Mouse (Mus musculus) c-Kit-positive CD71-negative TER-119-negative erythroid progenitor cells, embryonic 14.5 days (primary cell): ENCODE data around the gene Adap1.
A peak's percentile ranks its signal among the peaks of the same experiment; 100 is the strongest.

ENCODE experiments used
- DNase-seq: peaks from one replicate; pipeline ENCODE4 v3.0.0-alpha.2; 2013; ENCODE audit warnings: low read depth

Adap1 gene

DNA sequence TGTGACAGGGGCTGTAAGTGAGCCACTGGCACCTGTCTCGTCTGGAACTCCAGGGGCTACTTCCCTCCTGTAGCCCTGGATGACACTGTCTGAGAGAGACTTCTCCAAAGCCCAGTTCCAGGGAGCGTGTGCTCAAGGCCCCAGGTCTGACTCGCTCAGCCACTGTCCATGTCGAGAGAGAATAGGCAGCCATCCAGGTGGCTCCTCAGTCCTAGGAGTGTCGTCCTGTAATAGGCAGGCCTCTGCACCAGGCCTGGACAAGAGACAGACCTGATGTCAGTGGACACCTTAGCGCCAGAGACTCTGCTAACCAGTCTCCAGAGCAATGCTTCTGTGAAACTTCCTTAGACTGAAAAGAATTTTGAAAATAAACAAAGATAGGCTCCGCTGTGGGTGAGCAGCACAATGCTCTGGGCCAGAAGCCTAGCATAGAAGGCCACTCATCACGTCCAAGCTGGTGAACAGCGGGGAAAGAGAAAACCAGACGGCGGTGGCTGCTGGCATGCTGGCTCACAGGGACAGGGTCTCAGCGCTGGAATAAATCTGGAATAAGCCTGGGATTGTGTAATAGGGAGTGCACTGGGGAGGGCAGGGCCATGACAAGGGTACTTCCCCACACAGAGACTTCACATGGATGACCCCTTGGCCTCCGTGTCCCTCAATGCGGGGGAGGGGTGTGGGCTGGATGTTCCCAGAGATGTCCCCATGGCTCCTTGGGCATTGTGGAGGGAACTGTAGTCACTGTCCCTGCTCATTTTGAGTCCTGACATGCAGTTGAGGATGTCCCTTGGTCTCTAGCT, 39.1 kb downstream of the Adap1 start:
- no peak for DNase-seq

- no peak for DNase-seq
Observed at GRCm38 (mm10) chr5:139285383-139286067, 39.9 kb downstream of the Adap1 start.

GRCm38 (mm10) chr5:139283460-139284180, 41.8 kb downstream of the Adap1 start:
- DNase-seq: no peak

DNA sequence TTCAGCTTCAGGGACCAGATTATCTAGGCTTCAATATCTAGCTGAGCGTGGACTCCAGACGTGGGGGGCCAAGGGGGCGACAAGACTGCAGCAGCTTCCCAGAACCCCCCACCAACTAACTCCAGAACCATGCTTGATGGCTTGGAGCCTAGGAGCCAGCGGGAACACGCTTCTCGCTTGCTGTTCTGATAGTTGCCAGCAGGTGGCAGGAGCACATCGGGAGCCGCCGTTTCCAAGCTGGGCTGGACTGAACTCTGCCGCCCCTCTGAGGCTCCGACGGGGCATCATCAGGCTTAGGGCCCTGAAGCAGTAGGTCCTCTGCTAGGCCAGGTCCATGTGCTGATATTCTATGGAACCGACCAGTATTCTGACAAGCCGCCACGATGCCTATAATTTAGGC, 43.2 kb downstream of the Adap1 start:
- peak; percentile 77 for DNase-seq

DNA sequence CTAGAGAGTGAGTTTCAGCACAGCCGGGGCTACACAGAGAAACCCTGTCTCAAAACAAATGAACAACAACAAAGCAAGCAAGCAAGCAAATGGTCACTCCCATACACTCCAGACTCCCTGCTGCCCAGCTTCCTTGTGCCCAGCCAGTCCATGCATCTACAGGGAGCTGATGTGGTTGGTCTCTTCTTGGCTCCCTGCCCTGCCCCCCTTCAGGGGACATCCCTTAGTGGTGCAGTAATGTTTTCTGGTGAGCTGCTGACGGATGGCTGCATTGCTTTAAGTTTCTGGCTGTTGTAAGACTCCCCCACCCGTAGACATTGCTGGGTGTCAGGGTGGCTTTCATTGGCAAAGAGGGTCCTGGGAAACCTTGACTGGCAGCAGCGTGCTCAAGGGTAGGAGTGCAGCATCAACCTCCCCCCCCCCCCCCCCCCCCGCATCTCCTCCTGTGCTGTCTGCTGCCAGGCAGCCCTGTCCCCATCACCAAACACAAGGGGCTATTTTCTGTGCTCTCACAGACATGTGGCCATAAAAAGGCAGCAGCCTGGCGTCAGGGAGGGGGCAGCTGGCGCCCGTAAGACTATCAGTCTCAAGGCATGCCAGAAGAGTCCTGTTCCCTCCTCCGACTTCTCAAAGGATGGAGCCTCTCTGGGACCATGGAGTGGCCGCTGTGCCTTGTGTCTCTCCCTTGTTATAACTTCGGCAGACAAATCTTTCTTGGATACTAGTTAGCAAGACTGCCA, 43.9 kb downstream of the Adap1 start:
- DNase-seq: no peak

GRCm38 (mm10) chr5:139277287-139277686, 48.1 kb downstream of the Adap1 start:
- no peak for DNase-seq

GRCm38 (mm10) chr5:139271994-139272554, 53.3 kb downstream of the Adap1 start:
- no peak for DNase-seq

DNA sequence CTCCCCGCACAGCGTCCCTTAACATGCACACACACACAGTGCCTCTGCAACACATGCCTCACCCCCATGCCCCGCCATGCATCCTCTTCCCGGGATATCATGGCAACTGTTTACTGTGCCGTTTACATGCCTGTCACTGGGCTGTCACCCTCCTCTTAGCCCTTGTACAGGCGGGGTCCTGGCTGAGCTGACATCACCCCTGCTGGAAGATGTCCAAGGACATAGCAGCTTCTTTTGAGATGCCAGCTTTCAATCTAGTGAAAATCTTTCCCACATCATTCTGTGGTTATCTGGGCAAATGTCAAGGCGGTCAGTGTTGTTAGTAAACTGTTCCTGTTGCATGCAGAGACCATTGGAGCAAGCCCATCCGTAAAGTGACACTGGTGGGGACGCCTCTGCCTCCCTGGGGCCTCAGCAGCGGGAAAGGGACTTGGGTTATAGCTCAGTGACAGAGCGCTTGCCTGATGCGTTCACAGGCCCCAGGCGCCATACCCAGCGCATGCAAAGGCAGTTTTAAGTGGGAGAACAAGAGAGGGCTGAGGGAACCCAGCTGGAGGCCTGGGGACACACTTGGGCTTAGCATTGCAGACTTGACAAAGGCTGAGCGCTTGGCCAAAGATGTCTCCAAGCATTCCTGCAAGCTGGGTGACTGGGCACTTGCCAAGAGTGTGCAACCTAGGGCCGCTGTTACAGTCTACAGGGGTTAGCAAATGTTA, 54.5 kb downstream of the Adap1 start:
- no peak for DNase-seq

- no peak for DNase-seq
Observed at GRCm38 (mm10) chr5:139267661-139268060, 57.8 kb downstream of the Adap1 start.

GRCm38 (mm10) chr5:139261403-139261802, 64.0 kb downstream of the Adap1 start:
- DNase-seq: no peak

- DNase-seq: no peak
Observed at GRCm38 (mm10) chr5:139259853-139260252, 65.6 kb downstream of the Adap1 start.

DNA sequence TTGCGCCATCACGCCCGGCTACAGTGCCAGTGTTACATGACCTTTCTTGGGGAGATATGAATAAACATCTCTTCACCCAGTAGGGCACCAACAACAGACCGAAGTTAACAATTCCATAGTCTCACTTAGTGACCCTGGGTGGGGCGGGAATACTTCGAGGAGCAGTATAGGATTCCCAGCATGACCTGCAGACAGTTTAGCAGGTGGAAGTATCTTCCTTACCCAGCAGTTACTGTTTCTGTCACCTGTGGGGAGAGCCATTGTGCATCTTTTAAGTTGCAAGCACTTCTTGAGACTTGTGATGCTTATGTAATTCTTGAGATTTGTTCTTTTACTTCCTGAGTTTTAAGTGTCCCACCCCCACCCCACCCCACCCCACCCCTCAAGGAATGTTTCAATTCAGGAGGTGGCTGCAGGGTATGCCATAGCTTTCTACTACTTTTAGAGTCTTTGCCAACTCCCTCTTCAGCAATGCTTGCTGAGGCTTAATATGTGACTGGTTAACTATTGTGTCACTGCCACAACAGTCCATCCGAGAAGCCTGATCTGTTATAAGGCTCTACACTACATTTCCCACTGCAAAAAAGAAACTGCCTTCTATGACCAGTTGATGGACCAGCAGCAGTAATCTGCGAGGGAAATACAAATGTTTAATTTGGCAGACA, 66.9 kb downstream of the Adap1 start:
- DNase-seq: no peak

DNA sequence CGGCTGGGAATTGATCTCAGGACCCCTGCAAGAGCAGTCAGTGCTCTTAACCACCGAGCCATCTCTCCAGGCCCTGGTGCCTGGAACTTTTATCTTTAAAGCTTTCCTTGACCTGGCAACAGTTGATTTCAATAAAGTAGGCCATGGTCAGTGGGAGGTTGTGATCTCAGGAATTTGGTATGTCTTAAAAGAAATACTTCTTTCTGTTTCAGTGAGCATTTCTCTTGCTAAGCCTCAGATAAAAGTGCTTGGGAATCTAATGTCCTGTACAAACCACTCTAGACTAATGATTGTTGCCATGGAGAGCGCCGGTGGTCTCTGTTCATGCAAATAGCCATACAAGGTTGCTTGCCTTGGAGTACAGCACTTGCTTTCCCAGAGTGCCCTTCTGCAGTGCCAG, 67.6 kb downstream of the Adap1 start:
- no peak for DNase-seq

DNA sequence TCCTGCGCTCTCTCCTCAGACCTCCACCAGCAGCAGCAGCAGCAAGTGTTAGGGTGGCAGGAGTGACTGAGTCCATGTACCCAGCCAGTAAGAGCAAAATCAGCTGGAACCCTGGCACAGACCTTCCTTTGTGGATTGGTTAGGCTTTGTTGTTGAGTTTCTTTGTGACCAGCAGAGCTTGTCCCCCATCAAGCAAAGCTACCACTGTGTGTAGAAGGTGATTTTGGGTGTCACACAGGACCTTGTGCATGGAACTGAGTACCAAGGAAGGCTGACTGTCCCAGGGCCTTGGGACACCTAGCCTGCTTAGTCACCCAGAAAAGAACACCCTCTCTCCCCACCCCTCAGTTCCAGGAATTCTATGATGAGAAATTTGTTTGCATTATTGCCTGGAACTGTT, 68.2 kb downstream of the Adap1 start:
- DNase-seq: no peak

- DNase-seq: no peak
Observed at GRCm38 (mm10) chr5:139256211-139256765, 69.1 kb downstream of the Adap1 start.

- DNase-seq: no peak
Observed at GRCm38 (mm10) chr5:139255777-139256176, 69.6 kb downstream of the Adap1 start.

GRCm38 (mm10) chr5:139254938-139255337, 70.5 kb downstream of the Adap1 start:
- DNase-seq: no peak

DNA sequence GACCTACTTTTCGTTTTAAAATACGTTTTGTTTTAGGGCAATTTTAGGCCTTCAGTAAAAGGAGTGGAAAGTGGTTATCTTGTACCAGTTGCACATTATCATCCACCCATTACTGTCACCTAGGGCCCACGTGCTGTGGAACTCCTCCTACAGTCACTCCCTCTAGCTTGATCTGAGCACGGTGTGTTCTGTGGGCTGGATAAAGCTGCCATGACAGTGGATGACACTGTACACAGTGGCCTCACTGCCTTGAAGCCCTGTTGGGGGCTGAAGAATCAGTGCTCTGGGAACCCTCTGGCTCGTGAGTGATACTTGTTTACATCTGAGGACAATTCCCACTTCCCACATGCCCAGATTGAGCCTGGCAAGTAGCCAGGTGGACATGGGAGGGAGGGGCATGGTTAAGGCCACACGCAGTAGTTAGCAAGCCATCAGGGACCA, 72.1 kb downstream of the Adap1 start:
- DNase-seq: peak; percentile 31

- no peak for DNase-seq
Observed at GRCm38 (mm10) chr5:139252910-139253245, 72.5 kb downstream of the Adap1 start.
